ENCODE assay signal across 12 mouse cellular contexts in genomic region chr10:127615034-127615374, GRCm38 (mm10). TPM values are rescaled to one million over a fixed set of nuclear protein-coding genes. Genes with fewer than 3 reads are reported as not detected.
DNase-seq lines count a peak whose midpoint lies in the region; ATAC-seq and TF ChIP-seq lines count a peak whose summit lies in the region.
"Had no signal": no experiment of that assay in that cellular context is flagged by ENCODE, and none has a peak within 500 bp of the region (broad histone marks: within the 10 kb centered on the region; RNA-seq: fewer than 3 reads in every experiment).

No protein-coding gene starts in this region.

- DNase-seq in heart, embryonic 10.5 days (ENCODE audit: low spot score) = no peak
- no peak for DNase-seq in heart, postnatal 4 days
- peak; percentile 49 for DNase-seq in brain, adult 2 months (ENCODE audit: low read depth, low spot score)
- DNase-seq in hindbrain, embryonic 10.5 days (ENCODE audit: low spot score) = no peak
- DNase-seq in liver, postnatal 0 days = no peak
- DNase-seq in urinary bladder, postnatal 36 days (ENCODE audit: low spot score in 2 of 2) = no peak
- DNase-seq in adrenal gland, adult 18-20 months (ENCODE audit: low spot score in 2 of 2) = no peak
- no peak for DNase-seq in gastrocnemius, postnatal 36 days
- DNase-seq: adrenal gland, adult 8-10 months; lung, adult 18-20 months; right cerebral cortex, postnatal 25 days had no signal

- no peak for TF ChIP-seq EP300 in liver, postnatal 0 days (IDR thresholded peaks at IDR 0.05; ENCODE audit: low read depth)

- WGBS in heart, embryonic 10.5 days = 18% methylated on average over 2 of the region's 2 CpGs
- WGBS in hindbrain, embryonic 10.5 days = 28% methylated on average over 2 of the region's 2 CpGs
- 28% methylated on average over 2 of the region's 2 CpGs for WGBS in liver, postnatal 0 days (ENCODE audit: insufficient replicate concordance)

- H3K27ac ChIP-seq in heart, embryonic 10.5 days = peak overlapping the region; percentile 82
- peak overlapping the region; percentile 82 for H3K27ac ChIP-seq in hindbrain, embryonic 10.5 days
- peak overlapping the region; percentile 86; the same call in 1 of the 2 replicates for H3K27ac ChIP-seq in liver, postnatal 0 days (ENCODE audit: low read depth)

- no peak for ATAC-seq in liver, postnatal 0 days
- ATAC-seq: CD4-positive, CD25-positive, alpha-beta regulatory T cell, adult 4 months had no signal

- H3K27me3 ChIP-seq in heart, embryonic 10.5 days (ENCODE audit: insufficient read depth, poor library complexity, severe bottlenecking) = 0 out of 2 replicates have a peak, but pooled peaks cover 4% of the 10 kb centered on the region
- H3K27me3 ChIP-seq in hindbrain, embryonic 10.5 days (ENCODE audit: insufficient read depth, poor library complexity, severe bottlenecking) = no peaks in the 10 kb centered on the region
- H3K27me3 ChIP-seq in liver, postnatal 0 days (ENCODE audit: insufficient read depth, low read length) = peaks cover 7% of the 10 kb centered on the region

- H3K4me1 ChIP-seq in heart, embryonic 10.5 days = peaks cover 82% of the 10 kb centered on the region
- peaks cover 81% of the 10 kb centered on the region for H3K4me1 ChIP-seq in hindbrain, embryonic 10.5 days (replicated peaks)
- H3K4me1 ChIP-seq in liver, postnatal 0 days (ENCODE audit: insufficient read depth) = peaks cover 37% of the 10 kb centered on the region

- no peak for TF ChIP-seq CTCF in liver, postnatal 0 days (IDR thresholded peaks at IDR 0.05; ENCODE audit: low read depth)

- no peak overlapping the region for H3K4me2 ChIP-seq in liver, postnatal 0 days (ENCODE audit: low read depth, low read length)

- peaks cover 29% of the 10 kb centered on the region for H3K36me3 ChIP-seq in heart, embryonic 10.5 days
- peaks cover 46% of the 10 kb centered on the region for H3K36me3 ChIP-seq in hindbrain, embryonic 10.5 days
- H3K36me3 ChIP-seq in liver, postnatal 0 days (replicated peaks; ENCODE audit: insufficient read depth, low read length) = peaks cover 8% of the 10 kb centered on the region; the same call in 1 of the 2 replicates

- H3K4me3 ChIP-seq in heart, embryonic 10.5 days = peak overlapping the region; percentile 36; the same call in 1 of the 2 replicates
- H3K4me3 ChIP-seq in hindbrain, embryonic 10.5 days = peak overlapping the region; percentile 27
- no peak overlapping the region for H3K4me3 ChIP-seq in liver, postnatal 0 days (ENCODE audit: low read depth, low read length)

- H3K9me3 ChIP-seq in heart, embryonic 10.5 days = no peaks in the 10 kb centered on the region
- no peaks in the 10 kb centered on the region for H3K9me3 ChIP-seq in hindbrain, embryonic 10.5 days
- no peaks in the 10 kb centered on the region for H3K9me3 ChIP-seq in liver, postnatal 0 days (ENCODE audit: low read length)

- H3K9ac ChIP-seq in liver, postnatal 0 days (replicated peaks) = no peak overlapping the region

- intact Hi-C loops in gastrocnemius, postnatal 36 days (cut with DNase I) = no loop called here

RNA-seq across cellular contexts. Expression of gene Lrp1, which starts 5.9 kb away (rescaled TPM):
- polyA plus RNA-seq in heart, embryonic 10.5 days (2016; fragmentation: Nextera tagmentation; extraction: Ambion mirVana) = 37.4 and 51.8 TPM in 2 replicates
- 10 to 100 TPM; 68.8 to 73.0 TPM for total RNA-seq in heart, postnatal 4 days (2021)
- polyA plus RNA-seq in hindbrain, embryonic 10.5 days (2016; fragmentation: Nextera tagmentation; extraction: Ambion mirVana) = 55.7 and 71.7 TPM in 2 replicates
- 44.7 and 49.2 TPM in 2 replicates for polyA plus RNA-seq in liver, postnatal 0 days (2015; fragmentation: Nextera tagmentation; extraction: Ambion mirVana)
- 100 to 1,000 TPM; 145 to 148 TPM for total RNA-seq in adrenal gland, adult 18-20 months (2021)
- total RNA-seq in gastrocnemius, postnatal 36 days (2021) = 10 to 100 TPM; 48.6 to 49.1 TPM

RNA-seq across cellular contexts. Expression of gene Stat6, which starts 27.8 kb away (rescaled TPM):
- polyA plus RNA-seq in heart, embryonic 10.5 days (2016; fragmentation: Nextera tagmentation; extraction: Ambion mirVana) = 22.5 and 28.1 TPM in 2 replicates
- total RNA-seq in heart, postnatal 4 days (2021) = 10 to 100 TPM; 41.7 to 42.1 TPM
- 8.9 and 9.5 TPM in 2 replicates for polyA plus RNA-seq in hindbrain, embryonic 10.5 days (2016; fragmentation: Nextera tagmentation; extraction: Ambion mirVana)
- polyA plus RNA-seq in liver, postnatal 0 days (2015; fragmentation: Nextera tagmentation; extraction: Ambion mirVana) = 11.3 and 13.0 TPM in 2 replicates
- total RNA-seq in adrenal gland, adult 18-20 months (2021) = 100 to 1,000 TPM in 1 of 2 experiments, 10 to 100 TPM in 1; 87.7 to 105 TPM
- total RNA-seq in gastrocnemius, postnatal 36 days (2021) = 10 to 100 TPM; 15.4 to 15.5 TPM

RNA-seq across cellular contexts. Expression of gene Nemp1, which starts 51.7 kb away (rescaled TPM):
- polyA plus RNA-seq in heart, embryonic 10.5 days (2016; fragmentation: Nextera tagmentation; extraction: Ambion mirVana) = 7.7 and 8.8 TPM in 2 replicates
- total RNA-seq in heart, postnatal 4 days (2021) = 1 to 10 TPM; 8.9 TPM
- polyA plus RNA-seq in hindbrain, embryonic 10.5 days (2016; fragmentation: Nextera tagmentation; extraction: Ambion mirVana) = 7.7 and 10.2 TPM in 2 replicates
- polyA plus RNA-seq in liver, postnatal 0 days (2015; fragmentation: Nextera tagmentation; extraction: Ambion mirVana) = 5.6 and 6.3 TPM in 2 replicates
- 1 to 10 TPM; 5.0 to 5.4 TPM for total RNA-seq in adrenal gland, adult 18-20 months (2021)
- 1 to 10 TPM; 1.9 to 2.1 TPM for total RNA-seq in gastrocnemius, postnatal 36 days (2021)

RNA-seq across cellular contexts. Expression of gene Nab2, which starts 53.4 kb away (rescaled TPM):
- 11.4 and 12.6 TPM in 2 replicates for polyA plus RNA-seq in heart, embryonic 10.5 days (2016; fragmentation: Nextera tagmentation; extraction: Ambion mirVana)
- total RNA-seq in heart, postnatal 4 days (2021) = 10 to 100 TPM; 13.5 to 14.9 TPM
- 6.6 and 6.8 TPM in 2 replicates for polyA plus RNA-seq in hindbrain, embryonic 10.5 days (2016; fragmentation: Nextera tagmentation; extraction: Ambion mirVana)
- polyA plus RNA-seq in liver, postnatal 0 days (2015; fragmentation: Nextera tagmentation; extraction: Ambion mirVana) = 2.4 and 4.3 TPM in 2 replicates
- 10 to 100 TPM; 23.4 to 38.0 TPM for total RNA-seq in adrenal gland, adult 18-20 months (2021)
- total RNA-seq in gastrocnemius, postnatal 36 days (2021) = 1 to 10 TPM; 2.3 to 4.4 TPM
